Mouse (Mus musculus) MEL (cell line): Measurements from ENCODE around the gene Dnajc27.

Experiments
- CHD1 ChIP-seq: IDR thresholded peaks from 2 replicates; pipeline ENCODE4 v1.6.1; 2012; ENCODE audit warnings: low read depth, mild to moderate bottlenecking, inconsistent platforms, low read length, improper control_type of control experiment
- CTCF ChIP-seq, 3 experiments: IDR thresholded peaks in 2 of 3; conservative IDR thresholded peaks in 1 of 3; 2 replicates each; pipeline ENCODE4 v1.5.1; 2011 to 2012; ENCODE audit warnings: low read length in 3 of 3, low read depth in 2 of 3, mild to moderate bottlenecking in 2 of 3, improper control_type of control experiment in 1 of 3, inconsistent platforms in 1 of 3, mixed read lengths in 1 of 3, moderate library complexity in 1 of 3; ENCODE audit not compliant: control insufficient read depth in 1 of 3, insufficient read depth in 1 of 3, poor library complexity in 1 of 3, severe bottlenecking in 1 of 3
- HCFC1 ChIP-seq: IDR thresholded peaks from 2 replicates; pipeline ENCODE4 v1.6.1; 2012; ENCODE audit warnings: low read depth, mild to moderate bottlenecking, inconsistent platforms, low read length, improper control_type of control experiment, moderate library complexity
- MAX ChIP-seq: IDR thresholded peaks from 2 replicates; pipeline ENCODE4 v1.6.1; 2011; ENCODE audit warnings: low read length, improper control_type of control experiment
- MAZ ChIP-seq: IDR thresholded peaks from 2 replicates; pipeline ENCODE4 v1.6.1; 2012; ENCODE audit warnings: low read depth, mild to moderate bottlenecking, inconsistent platforms, low read length, improper control_type of control experiment
- NRF1 ChIP-seq: IDR thresholded peaks from 2 replicates; pipeline ENCODE4 v1.6.1; 2014; ENCODE audit warnings: low read depth, mild to moderate bottlenecking, inconsistent platforms, low read length, improper control_type of control experiment, moderate library complexity; ENCODE audit not compliant: poor library complexity, insufficient read depth, severe bottlenecking
- POLR2A ChIP-seq, 2 experiments: IDR thresholded peaks; 2 replicates each; pipeline ENCODE4 v1.6.1; 2011 to 2012; ENCODE audit warnings: low read length in 2 of 2, mild to moderate bottlenecking in 2 of 2, control low read depth in 1 of 2, improper control_type of control experiment in 1 of 2, low read depth in 1 of 2, moderate library complexity in 1 of 2; ENCODE audit not compliant: control insufficient read depth in 1 of 2, insufficient read depth in 1 of 2, poor library complexity in 1 of 2
- USF1 ChIP-seq: IDR thresholded peaks from 2 replicates; pipeline ENCODE4 v1.6.1; 2014; ENCODE audit warnings: low read depth, mild to moderate bottlenecking, inconsistent platforms, low read length, improper control_type of control experiment, moderate library complexity

- TF ChIP-seq MAX, result no peak
- no peak for TF ChIP-seq CTCF (IDR thresholded peaks at IDR 0.05 in 2 of 3, conservative IDR thresholded peaks at IDR 0.05 in 1 of 3; ENCODE audit: control insufficient read depth in 1 of 3, insufficient read depth in 1 of 3, low read depth in 2 of 3, low read length in 3 of 3, poor library complexity in 1 of 3, severe bottlenecking in 1 of 3)
- no peak for TF ChIP-seq POLR2A (IDR thresholded peaks at IDR 0.05; ENCODE audit: control insufficient read depth in 1 of 2, insufficient read depth in 1 of 2, low read depth in 1 of 2, low read length in 2 of 2, poor library complexity in 1 of 2)
- no peak for TF ChIP-seq NRF1
- no peak for TF ChIP-seq HCFC1
- no peak for TF ChIP-seq MAZ
- no peak for TF ChIP-seq USF1
- TF ChIP-seq CHD1, result no peak
Measured at GRCm38 (mm10) chr12:4053643-4054042, 28.7 kb upstream of the Dnajc27 start.
